Mouse (Mus musculus) MEL (cell line): ENCODE results near the gene Zfp820. TPM values are rescaled to one million over a fixed set of nuclear protein-coding genes. Genes with fewer than 3 reads are reported as not detected.
"Not testable (repeated sequence)": the region's sequence is repeated elsewhere in the genome, so short reads cannot be mapped to it uniquely, and the experiment has no call there.

Experiments
- DNase-seq: peaks from one replicate; pipeline ENCODE4 v3.0.0; 2011; ENCODE audit warnings: low read depth, low spot score
- H3K27ac ChIP-seq: 2 replicates; pipeline ENCODE4 v1.5.1; 2012; ENCODE audit warnings: low read depth, mild to moderate bottlenecking, control low read depth, low read length, moderate library complexity; ENCODE audit not compliant: control insufficient read depth
- H3K27me3 ChIP-seq, 2 experiments: fragments of 150-350 bp in 1 of 2; sonication (generic) in 1 of 2; 2 replicates each; pipeline ENCODE4 v1.6.1; 2012; ENCODE audit warnings: low read length in 2 of 2, mild to moderate bottlenecking in 2 of 2, improper control_type of control experiment in 1 of 2, moderate library complexity in 1 of 2; ENCODE audit not compliant: insufficient read depth in 2 of 2, control insufficient read depth in 1 of 2
- H3K36me3 ChIP-seq, 2 experiments: 2 replicates each; pipeline ENCODE4 v1.6.1; 2012 to 2014; ENCODE audit warnings: low read length in 2 of 2, improper control_type of control experiment in 1 of 2, inconsistent platforms in 1 of 2, mild to moderate bottlenecking in 1 of 2; ENCODE audit not compliant: insufficient read depth in 2 of 2, control insufficient read depth in 1 of 2
- H3K4me1 ChIP-seq, 2 experiments: fragments of 150-350 bp in 1 of 2; sonication (generic) in 1 of 2; 2 replicates each; pipeline ENCODE4 v1.6.1; 2012; ENCODE audit warnings: low read length in 2 of 2, improper control_type of control experiment in 1 of 2, mild to moderate bottlenecking in 1 of 2; ENCODE audit not compliant: insufficient read depth in 2 of 2, control insufficient read depth in 1 of 2
- H3K4me3 ChIP-seq, 2 experiments: fragments of 150-350 bp in 1 of 2; sonication (generic) in 1 of 2; 2 replicates each; pipeline ENCODE4 v1.5.1; 2012; ENCODE audit warnings: low read depth in 2 of 2, low read length in 2 of 2, mild to moderate bottlenecking in 2 of 2, moderate library complexity in 2 of 2, control low read depth in 1 of 2, improper control_type of control experiment in 1 of 2; ENCODE audit not compliant: control insufficient read depth in 1 of 2, insufficient read depth in 1 of 2
- H3K79me2 ChIP-seq: 2 replicates; pipeline ENCODE4 v1.6.1; 2012; ENCODE audit warnings: mild to moderate bottlenecking, low read length, moderate library complexity; ENCODE audit not compliant: control insufficient read depth, poor library complexity, insufficient read depth
- H3K9ac ChIP-seq: 2 replicates; pipeline ENCODE4 v1.6.1; 2012; ENCODE audit warnings: low read depth, mild to moderate bottlenecking, control low read depth, low read length, moderate library complexity; ENCODE audit not compliant: control insufficient read depth, poor library complexity, severe bottlenecking
- H3K9me3 ChIP-seq: fragments of 150-350 bp; sonication (generic); replicated peaks from 2 replicates; pipeline ENCODE4 v1.6.1; 2012; ENCODE audit warnings: mild to moderate bottlenecking, low read length, improper control_type of control experiment, moderate library complexity; ENCODE audit not compliant: insufficient read depth
- BHLHE40 ChIP-seq: IDR thresholded peaks from 2 replicates; pipeline ENCODE4 v1.6.1; 2012; ENCODE audit warnings: low read depth, mild to moderate bottlenecking, inconsistent platforms, low read length, improper control_type of control experiment, borderline replicate concordance
- CHD1 ChIP-seq: IDR thresholded peaks from 2 replicates; pipeline ENCODE4 v1.6.1; 2012; ENCODE audit warnings: low read depth, mild to moderate bottlenecking, inconsistent platforms, low read length, improper control_type of control experiment
- CHD2 ChIP-seq: IDR thresholded peaks from 2 replicates; pipeline ENCODE4 v1.6.1; 2011; ENCODE audit warnings: low read length, improper control_type of control experiment
- ETS1 ChIP-seq: IDR thresholded peaks from 2 replicates; pipeline ENCODE4 v1.6.1; 2012; ENCODE audit warnings: low read depth, mild to moderate bottlenecking, inconsistent platforms, low read length, improper control_type of control experiment, moderate library complexity
- GABPA ChIP-seq: IDR thresholded peaks from 2 replicates; pipeline ENCODE4 v1.6.1; 2012; ENCODE audit warnings: low read depth, mild to moderate bottlenecking, inconsistent platforms, low read length, improper control_type of control experiment, moderate library complexity
- GATA1 ChIP-seq: IDR thresholded peaks from 2 replicates; pipeline ENCODE4 v1.6.1; 2011; ENCODE audit warnings: low read depth, low read length, improper control_type of control experiment
- JUND ChIP-seq: IDR thresholded peaks from 2 replicates; pipeline ENCODE4 v1.6.1; 2011; ENCODE audit warnings: low read depth, mild to moderate bottlenecking, improper control_type of control experiment, low read length
- KAT2A ChIP-seq: conservative IDR thresholded peaks from 2 replicates; pipeline ENCODE4 v1.6.1; 2012; ENCODE audit warnings: low read depth, low read length, improper control_type of control experiment, inconsistent platforms
- MAFK ChIP-seq: IDR thresholded peaks from 2 replicates; pipeline ENCODE4 v1.6.1; 2011; ENCODE audit warnings: low read depth, mild to moderate bottlenecking, low read length, improper control_type of control experiment, borderline replicate concordance
- MAX ChIP-seq: IDR thresholded peaks from 2 replicates; pipeline ENCODE4 v1.6.1; 2011; ENCODE audit warnings: low read length, improper control_type of control experiment
- MAZ ChIP-seq: IDR thresholded peaks from 2 replicates; pipeline ENCODE4 v1.6.1; 2012; ENCODE audit warnings: low read depth, mild to moderate bottlenecking, inconsistent platforms, low read length, improper control_type of control experiment
- MEF2A ChIP-seq: IDR thresholded peaks from 2 replicates; pipeline ENCODE4 v1.6.1; 2014; ENCODE audit warnings: low read depth, mild to moderate bottlenecking, inconsistent platforms, low read length, improper control_type of control experiment; ENCODE audit not compliant: poor library complexity, insufficient replicate concordance, severe bottlenecking; ENCODE audit errors: extremely low read depth
- MXI1 ChIP-seq: IDR thresholded peaks from 2 replicates; pipeline ENCODE4 v1.6.1; 2011; ENCODE audit warnings: mild to moderate bottlenecking, low read depth, low read length, improper control_type of control experiment
- MYB ChIP-seq: IDR thresholded peaks from 2 replicates; pipeline ENCODE4 v1.6.1; 2011; ENCODE audit warnings: mild to moderate bottlenecking, low read depth, low read length, improper control_type of control experiment
- MYC ChIP-seq: IDR thresholded peaks from 2 replicates; pipeline ENCODE4 v1.6.1; 2011; ENCODE audit warnings: low read depth, mild to moderate bottlenecking, low read length, improper control_type of control experiment, moderate library complexity
- NELFE ChIP-seq: IDR thresholded peaks from 2 replicates; pipeline ENCODE4 v1.6.1; 2011; ENCODE audit warnings: low read depth, low read length, improper control_type of control experiment
- POLR2AphosphoS2 ChIP-seq: IDR thresholded peaks from 2 replicates; pipeline ENCODE4 v1.6.1; 2011; ENCODE audit warnings: low read length, improper control_type of control experiment
- POLR2AphosphoS5 ChIP-seq: IDR thresholded peaks from 2 replicates; pipeline ENCODE4 v1.6.1; 2012; ENCODE audit warnings: low read depth, borderline replicate concordance, mild to moderate bottlenecking, inconsistent platforms, low read length, moderate library complexity, mixed read lengths
- RAD21 ChIP-seq: IDR thresholded peaks from 2 replicates; pipeline ENCODE4 v1.6.1; 2011; ENCODE audit warnings: mild to moderate bottlenecking, low read depth, low read length, improper control_type of control experiment
- RCOR1 ChIP-seq: IDR thresholded peaks from 2 replicates; pipeline ENCODE4 v1.6.1; 2012; ENCODE audit warnings: low read depth, mild to moderate bottlenecking, inconsistent platforms, low read length, improper control_type of control experiment
- SIN3A ChIP-seq: IDR thresholded peaks from 2 replicates; pipeline ENCODE4 v1.6.1; 2012; ENCODE audit warnings: low read length, improper control_type of control experiment, inconsistent platforms
- TBP ChIP-seq: IDR thresholded peaks from 2 replicates; pipeline ENCODE4 v1.8.0; 2011; ENCODE audit warnings: low read depth, low read length, improper control_type of control experiment
- USF1 ChIP-seq: IDR thresholded peaks from 2 replicates; pipeline ENCODE4 v1.6.1; 2014; ENCODE audit warnings: low read depth, mild to moderate bottlenecking, inconsistent platforms, low read length, improper control_type of control experiment, moderate library complexity
- USF2 ChIP-seq, 2 experiments: IDR thresholded peaks; 2 replicates each; pipeline ENCODE4 v1.6.1; 2011 to 2012; ENCODE audit warnings: improper control_type of control experiment in 2 of 2, low read length in 2 of 2, borderline replicate concordance in 1 of 2, inconsistent platforms in 1 of 2, low read depth in 1 of 2, mild to moderate bottlenecking in 1 of 2; ENCODE audit not compliant: insufficient read depth in 1 of 2
- ZC3H11A ChIP-seq: IDR thresholded peaks from 2 replicates; pipeline ENCODE4 v1.6.1; 2012; ENCODE audit warnings: low read depth, mild to moderate bottlenecking, inconsistent platforms, low read length, improper control_type of control experiment
- ZMIZ1 ChIP-seq: IDR thresholded peaks from 2 replicates; pipeline ENCODE4 v1.6.1; 2012; ENCODE audit warnings: low read depth, mild to moderate bottlenecking, inconsistent platforms, low read length, improper control_type of control experiment, moderate library complexity
- ZNF384 ChIP-seq: IDR thresholded peaks from 2 replicates; pipeline ENCODE4 v1.6.1; 2012; ENCODE audit warnings: low read depth, mild to moderate bottlenecking, inconsistent platforms, low read length, improper control_type of control experiment
- polyA plus RNA-seq, 2 experiments: library from polyadenylated mRNA; stranded (reverse) in 1 of 2; unstranded in 1 of 2; fragments of >175 nt in 1 of 2; fragments of >200 nt in 1 of 2; gene quantifications; 2 replicates each; pipeline versions ENCODE4 v1.2.1 to v1.2.4; 2012; ENCODE audit warnings: low replicate concordance in 2 of 2, low read depth in 1 of 2; ENCODE audit not compliant: insufficient read length in 2 of 2, insufficient read depth in 1 of 2, missing spikeins in 1 of 2
- total RNA-seq: library from RNA; depleted of rRNA; stranded (reverse); fragments of 300-350 nt; gene quantifications from 2 replicates; pipeline ENCODE4 v1.2.3, GENCODE M21; 2012

The Zfp820 gene
- total and polyA plus RNA-seq, 3 experiments, result not detected

DNA sequence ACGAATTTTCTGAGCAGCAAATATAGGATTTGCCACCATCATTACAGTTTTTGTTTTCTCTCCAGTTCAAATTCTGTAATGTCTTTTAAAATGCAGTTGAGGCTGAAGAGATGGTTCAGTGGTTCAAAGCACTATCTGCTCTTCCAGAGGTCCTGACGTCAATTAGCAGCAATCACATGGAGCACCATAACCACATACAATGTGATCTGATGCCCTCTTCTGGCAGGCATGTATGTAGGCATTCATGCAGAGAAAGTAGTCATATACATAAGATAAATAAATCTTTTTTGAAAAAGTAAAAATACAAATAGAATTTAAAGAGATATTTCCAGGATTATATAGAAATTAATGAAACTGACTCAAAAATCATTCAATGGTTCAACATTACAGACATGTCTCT, 7.1 kb downstream of the Zfp820 start:
- no peaks in the 10 kb centered on the region for H3K27me3 ChIP-seq
- TF ChIP-seq RAD21, result no peak
- no peak for TF ChIP-seq KAT2A
- no peak for TF ChIP-seq MYB
- TF ChIP-seq MEF2A, result no peak
- TF ChIP-seq POLR2AphosphoS2, result no peak
- no peak for TF ChIP-seq MAX
- no peak for TF ChIP-seq GATA1
- TF ChIP-seq MYC, result no peak
- no peak for TF ChIP-seq ZMIZ1
- no peak for TF ChIP-seq JUND
- TF ChIP-seq CHD1, result no peak
- TF ChIP-seq ZC3H11A, result no peak
- no peak for TF ChIP-seq MAZ
- no peak for TF ChIP-seq USF1
- TF ChIP-seq ZNF384, result no peak
- TF ChIP-seq MAFK, result no peak
- peak; percentile 2 for DNase-seq

DNA sequence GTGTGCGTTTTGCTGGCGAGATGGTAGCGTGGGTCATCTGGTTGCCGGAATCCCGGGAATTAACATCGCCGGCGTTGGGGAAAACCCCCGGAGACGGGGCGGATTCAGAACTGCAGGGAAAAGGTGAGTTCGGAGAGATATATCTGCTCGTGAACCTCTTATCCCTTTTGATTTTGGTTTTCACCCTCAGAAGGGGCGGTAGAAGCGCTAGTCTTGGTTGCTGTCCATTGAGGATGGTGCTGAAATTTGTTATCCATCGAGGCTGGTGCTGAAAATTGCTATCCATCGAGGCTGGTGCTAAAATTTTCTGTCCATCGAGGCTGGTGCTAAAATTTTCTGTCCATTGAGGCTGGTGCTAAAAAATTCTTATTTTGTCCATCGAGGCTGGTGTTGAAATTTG, 44.2 kb downstream of the Zfp820 start:
- H3K27me3 ChIP-seq, H3K27ac ChIP-seq, H3K4me1 ChIP-seq, H3K36me3 ChIP-seq, H3K79me2 ChIP-seq: not testable (repeated sequence)
- TF ChIP-seq SIN3A (peak; percentile 78), MXI1 (peak; percentile 29; the same call in 1 of the 2 replicates)
- TF ChIP-seq, all 39 proteins: peak for 2; not testable (repeated sequence) for 37
- peak; percentile 65 for DNase-seq
- H3K9ac ChIP-seq, H3K9me3 ChIP-seq, H3K4me3 ChIP-seq: not testable (repeated sequence)

More for the DNA sequence above, 7.1 kb downstream of the Zfp820 start:
- no peak overlapping the region for H3K27ac ChIP-seq
- no peak overlapping the region for H3K9ac ChIP-seq
- no peaks in the 10 kb centered on the region for H3K36me3 ChIP-seq
- H3K4me1 ChIP-seq, result no peaks in the 10 kb centered on the region
- H3K9me3 ChIP-seq, result no peaks in the 10 kb centered on the region
- no peaks in the 10 kb centered on the region for H3K79me2 ChIP-seq
- H3K4me3 ChIP-seq, result no peak overlapping the region

GRCm38 (mm10) chr17:21792256-21792655, 53.3 kb downstream of the Zfp820 start:
- DNase-seq, result no peak
- no peak overlapping the region for H3K4me3 ChIP-seq
- no peaks in the 10 kb centered on the region for H3K79me2 ChIP-seq
- no peak overlapping the region for H3K9ac ChIP-seq
- H3K9me3 ChIP-seq, result no peaks in the 10 kb centered on the region
- TF ChIP-seq MAFK (no peak), USF2 (IDR thresholded peaks at IDR 0.05; ENCODE audit: borderline replicate concordance in 1 of 2, insufficient read depth in 1 of 2, low read depth in 1 of 2, low read length in 2 of 2) (no peak), CHD1 (no peak), POLR2AphosphoS2 (no peak), JUND (no peak), MXI1 (no peak), TBP (no peak), POLR2AphosphoS5 (no peak), NELFE (no peak), SIN3A (no peak), ETS1 (no peak), MYB (no peak), GABPA (no peak), MAZ (no peak), CHD2 (no peak), RAD21 (no peak), BHLHE40 (no peak), RCOR1 (no peak)
- no peaks in the 10 kb centered on the region for H3K36me3 ChIP-seq
- H3K27ac ChIP-seq, result no peak overlapping the region
- no peaks in the 10 kb centered on the region for H3K4me1 ChIP-seq
- no peaks in the 10 kb centered on the region; a peak in 1 of 4 replicates for H3K27me3 ChIP-seq
